Mouse (Mus musculus) left cerebral cortex, adult 2 months (tissue): Measurements from ENCODE around the gene Hhex. TPM values are rescaled to one million over a fixed set of nuclear protein-coding genes. Genes with fewer than 3 reads are reported as not detected.

Source experiments
- DNase-seq, 2 experiments: peaks; one replicate each; pipeline ENCODE4 v3.0.0; 2021 to 2022; ENCODE audit warnings: low spot score in 2 of 2, mixed read lengths in 1 of 2; ENCODE audit errors: extremely low spot score in 1 of 2
- H3K27ac ChIP-seq: fragments of 200-600 bp; 2 replicates; pipeline ENCODE4 v1.8.1; 2022
- H3K4me3 ChIP-seq: fragments of 200-600 bp; 2 replicates; pipeline ENCODE4 v1.8.1; 2022
- CTCF ChIP-seq: fragments of 200-600 bp; IDR thresholded peaks from 2 replicates; pipeline ENCODE4 v1.8.1; 2022; ENCODE audit warnings: antibody characterized with exemption, mild to moderate bottlenecking, moderate library complexity
- intact Hi-C: fragments of 180-260 bp; cut with DNase I; formaldehyde crosslinking; loops from one replicate; pipeline ENCODE4 v1.15.1; 2025
- total RNA-seq, 2 experiments: library from RNA; stranded (reverse); gene quantifications; 2 replicates each; pipeline ENCODE4 v1.2.3; 2021

The Hhex gene
- total RNA-seq, 2 experiments from 2014 or later: 1.2 to 1.7 TPM

GRCm38 (mm10) chr19:37455961-37456360, 21.4 kb downstream of the Hhex start:
- intact Hi-C loops: no loop called here
- H3K27ac ChIP-seq: no peak overlapping the region
- DNase-seq: no peak
- no peak for TF ChIP-seq CTCF
- no peak overlapping the region for H3K4me3 ChIP-seq

- H3K4me3 ChIP-seq: no peak overlapping the region
- intact Hi-C loops: no loop called here
- no peak for TF ChIP-seq CTCF
- no peak overlapping the region for H3K27ac ChIP-seq
- DNase-seq: no peak
Measured at GRCm38 (mm10) chr19:37458013-37458412, 23.4 kb downstream of the Hhex start.

- Histone ChIP-seq H3K4me3 (no peak overlapping the region), H3K27ac (no peak overlapping the region)
- intact Hi-C loops: no loop called here
- no peak for TF ChIP-seq CTCF
- no peak for DNase-seq
Measured at GRCm38 (mm10) chr19:37466403-37466802, 31.8 kb downstream of the Hhex start.

- intact Hi-C loops: no loop called here
- no peak for TF ChIP-seq CTCF
- no peak overlapping the region for H3K4me3 ChIP-seq
- H3K27ac ChIP-seq: no peak overlapping the region
- no peak for DNase-seq
Measured at GRCm38 (mm10) chr19:37466978-37467377, 32.4 kb downstream of the Hhex start.

- DNase-seq: no peak
Measured at GRCm38 (mm10) chr19:37468841-37469566, 34.4 kb downstream of the Hhex start.

GRCm38 (mm10) chr19:37471680-37472079, 37.1 kb downstream of the Hhex start:
- H3K27ac ChIP-seq: no peak overlapping the region
- no peak for DNase-seq
- intact Hi-C loops: no loop called here
- TF ChIP-seq CTCF: no peak
- H3K4me3 ChIP-seq: no peak overlapping the region

More at GRCm38 (mm10) chr19:37468841-37469566, 34.4 kb downstream of the Hhex start:
- Histone ChIP-seq H3K4me3 (no peak overlapping the region), H3K27ac (no peak overlapping the region)
- no peak for TF ChIP-seq CTCF
- intact Hi-C loops: no loop called here

- Histone ChIP-seq H3K27ac (no peak overlapping the region), H3K4me3 (no peak overlapping the region)
- no peak for TF ChIP-seq CTCF
- intact Hi-C loops: no loop called here
- DNase-seq: no peak
Measured at GRCm38 (mm10) chr19:37472589-37472988, 38.0 kb downstream of the Hhex start.

GRCm38 (mm10) chr19:37481704-37482103, 47.1 kb downstream of the Hhex start:
- no peak overlapping the region for H3K27ac ChIP-seq
- H3K4me3 ChIP-seq: no peak overlapping the region
- no peak for TF ChIP-seq CTCF
- intact Hi-C loops: no loop called here
- DNase-seq: no peak

GRCm38 (mm10) chr19:37482556-37483187, 48.1 kb downstream of the Hhex start:
- no peak for DNase-seq
- intact Hi-C loops: no loop called here
- TF ChIP-seq CTCF: no peak
- Histone ChIP-seq H3K4me3 (no peak overlapping the region), H3K27ac (no peak overlapping the region)

- intact Hi-C loops: no loop called here
- Histone ChIP-seq H3K4me3 (no peak overlapping the region), H3K27ac (no peak overlapping the region)
- no peak for TF ChIP-seq CTCF
- no peak for DNase-seq
Measured at GRCm38 (mm10) chr19:37484787-37485186, 50.2 kb downstream of the Hhex start.

GRCm38 (mm10) chr19:37486801-37487200, 52.2 kb downstream of the Hhex start:
- DNase-seq: no peak
- no peak overlapping the region for H3K27ac ChIP-seq
- TF ChIP-seq CTCF: no peak
- intact Hi-C loops: no loop called here
- H3K4me3 ChIP-seq: no peak overlapping the region

- no peak overlapping the region for H3K27ac ChIP-seq
- TF ChIP-seq CTCF: no peak
- no peak overlapping the region for H3K4me3 ChIP-seq
- DNase-seq: no peak
- intact Hi-C loops: no loop called here
Measured at GRCm38 (mm10) chr19:37487811-37488475, 53.3 kb downstream of the Hhex start.
